Mouse (Mus musculus) limb, embryonic 15.5 days (tissue): ENCODE measurements around the gene Fibcd1. TPM values are rescaled to one million over a fixed set of nuclear protein-coding genes. Genes with fewer than 3 reads are reported as not detected.

ENCODE experiments used
- ATAC-seq: fragments of 200-750 bp; cut with Nextera tagmentation; 2 replicates; pipeline ENCODE4 v1.8.0; 2017; ENCODE audit warnings: low read depth, moderate TSS enrichment; ENCODE audit not compliant: insufficient number of reproducible peaks, low FRiP score, low TSS enrichment
- H3K27ac ChIP-seq: fragments of 300-500 bp; sonication (generic); 2 replicates; pipeline ENCODE4 v1.5.1; 2015; ENCODE audit warnings: moderate library complexity, mild to moderate bottlenecking, inconsistent platforms
- H3K27me3 ChIP-seq: fragments of 300-500 bp; sonication (generic); 2 replicates; pipeline ENCODE4 v1.6.1; 2015; ENCODE audit warnings: inconsistent platforms
- H3K36me3 ChIP-seq: fragments of 300-500 bp; sonication (generic); 2 replicates; pipeline ENCODE4 v1.6.1; 2015; ENCODE audit warnings: inconsistent platforms
- H3K4me1 ChIP-seq: fragments of 300-500 bp; sonication (generic); 2 replicates; pipeline ENCODE4 v1.6.1; 2015; ENCODE audit warnings: inconsistent platforms
- H3K4me2 ChIP-seq: fragments of 300-500 bp; sonication (generic); 2 replicates; pipeline ENCODE4 v1.6.1; 2015; ENCODE audit warnings: mild to moderate bottlenecking, inconsistent platforms
- H3K4me3 ChIP-seq: fragments of 300-500 bp; sonication (generic); 2 replicates; pipeline ENCODE4 v1.5.1; 2015; ENCODE audit warnings: mild to moderate bottlenecking, inconsistent platforms
- H3K9ac ChIP-seq: fragments of 300-500 bp; sonication (generic); 2 replicates; pipeline ENCODE4 v1.6.1; 2015; ENCODE audit warnings: inconsistent platforms
- H3K9me3 ChIP-seq: fragments of 300-500 bp; sonication (generic); 2 replicates; pipeline ENCODE4 v1.6.1; 2016; ENCODE audit warnings: inconsistent platforms
- WGBS: fragments of 180-500 bp; shearing (Covaris S2); methylation state at CpG from one replicate; pipeline ENCODE4 v1.1.7; 2015; 5-methylcytosine and 5-hydroxymethylcytosine counted together
- polyA plus RNA-seq: library from polyadenylated mRNA; unstranded; fragments of >200 nt; fragmentation: Nextera tagmentation; extraction: Ambion mirVana; gene quantifications from 2 replicates; pipeline ENCODE4 v1.2.1, GENCODE M21; 2015

The Fibcd1 gene
- 0.14 and 0.26 TPM in 2 replicates for polyA plus RNA-seq

DNA sequence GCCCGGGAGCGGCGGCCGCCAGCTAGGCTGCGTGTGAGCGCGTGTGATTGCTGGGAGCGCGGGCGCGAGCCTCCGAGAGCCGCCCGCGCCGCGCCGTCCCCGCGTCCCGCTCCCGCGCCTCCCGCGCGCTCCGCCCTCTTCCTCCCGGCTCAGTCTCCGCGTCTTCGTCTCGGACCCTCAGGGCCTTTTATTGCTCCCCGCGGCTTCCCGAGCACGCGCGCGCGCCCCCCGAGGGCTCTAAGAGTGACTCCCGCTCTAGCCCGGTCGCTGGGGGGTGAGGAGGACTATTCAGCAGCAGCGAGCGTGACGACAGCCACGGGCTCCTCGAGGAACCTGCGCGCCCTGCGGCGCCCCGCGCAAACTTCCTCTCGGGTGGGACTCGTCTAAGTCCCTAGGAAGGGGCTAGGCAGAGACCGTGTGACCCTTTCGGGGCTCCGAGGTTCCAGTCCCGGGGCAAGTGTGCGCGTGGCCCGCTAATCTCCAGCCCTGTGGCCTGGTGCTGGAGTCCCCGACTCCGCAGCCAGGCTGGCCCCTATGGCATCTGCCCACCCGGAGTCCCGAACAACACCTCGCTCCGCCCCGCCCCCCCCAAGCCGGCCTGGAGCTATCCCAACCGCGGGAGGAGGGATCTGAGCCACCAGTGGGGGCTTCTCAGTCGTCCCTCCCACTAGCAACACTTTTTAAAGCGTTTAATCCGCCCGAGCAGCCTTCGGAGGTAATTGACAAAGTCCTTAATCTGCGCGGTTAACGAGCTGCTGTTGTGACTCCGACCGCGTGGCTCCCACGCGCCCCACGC lies at the start of gene Fibcd1:
Gene Fibcd1, minus strand, starts transcription at position 110 of the 796 bp plus-strand sequence.
- no peaks in the 10 kb centered on the region for H3K9me3 ChIP-seq
- H3K27ac ChIP-seq: no peak within 1 kb of the TSS
- under 1% methylated on average over 88 of the region's 88 CpGs for WGBS
- no peak within 1 kb of the TSS for H3K9ac ChIP-seq
- no peaks in the 10 kb centered on the region for H3K36me3 ChIP-seq
- no peak for ATAC-seq
- H3K4me3 ChIP-seq: peak within 1 kb of the TSS; percentile 55
- H3K27me3 ChIP-seq: peaks cover 58% of the 10 kb centered on the region
- H3K4me1 ChIP-seq: peaks cover 25% of the 10 kb centered on the region
- H3K4me2 ChIP-seq: peak within 1 kb of the TSS; percentile 98

DNA sequence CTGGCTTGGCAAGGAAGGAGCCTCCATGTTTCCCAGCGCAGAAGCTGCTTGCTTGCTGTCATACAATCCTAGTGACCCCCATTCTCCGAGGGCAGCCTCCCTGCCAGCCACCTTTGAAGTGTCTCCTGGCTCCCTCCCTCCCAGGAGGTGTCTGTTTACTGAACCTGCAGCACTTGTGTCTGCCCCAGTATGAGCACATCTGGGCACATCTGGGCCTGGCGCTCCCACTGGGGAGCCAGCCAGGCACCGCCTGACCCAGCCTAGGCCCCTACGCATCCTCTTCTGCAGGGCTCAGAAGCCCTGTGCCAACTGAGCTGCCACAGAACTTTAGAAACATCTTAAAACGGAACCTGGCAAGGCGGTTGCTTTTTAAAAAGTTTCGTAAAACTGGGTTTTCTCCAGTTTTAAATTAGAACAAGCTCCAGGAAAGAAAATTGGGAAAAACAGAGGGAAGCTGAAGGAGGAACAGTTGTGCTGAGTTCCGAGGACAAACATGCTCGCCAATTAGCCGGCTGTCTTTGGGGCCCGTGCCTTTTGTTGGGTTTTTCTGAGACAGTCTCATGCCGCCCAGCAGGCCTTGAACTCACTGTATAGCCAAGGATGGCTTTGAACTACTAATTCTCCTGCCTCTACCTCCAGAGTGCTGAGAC lies 48.5 kb upstream of the Fibcd1 start:
- peak overlapping the region; percentile 52; the same call in 1 of the 2 replicates for H3K27ac ChIP-seq
- 38% methylated on average over 13 of the region's 13 CpGs for WGBS
- peaks cover 8% of the 10 kb centered on the region for H3K27me3 ChIP-seq
- H3K36me3 ChIP-seq: no peaks in the 10 kb centered on the region
- no peak overlapping the region for H3K9ac ChIP-seq
- no peak for ATAC-seq
- no peaks in the 10 kb centered on the region for H3K9me3 ChIP-seq
- no peak overlapping the region for H3K4me3 ChIP-seq
- peaks cover 15% of the 10 kb centered on the region for H3K4me1 ChIP-seq
- no peak overlapping the region for H3K4me2 ChIP-seq

DNA sequence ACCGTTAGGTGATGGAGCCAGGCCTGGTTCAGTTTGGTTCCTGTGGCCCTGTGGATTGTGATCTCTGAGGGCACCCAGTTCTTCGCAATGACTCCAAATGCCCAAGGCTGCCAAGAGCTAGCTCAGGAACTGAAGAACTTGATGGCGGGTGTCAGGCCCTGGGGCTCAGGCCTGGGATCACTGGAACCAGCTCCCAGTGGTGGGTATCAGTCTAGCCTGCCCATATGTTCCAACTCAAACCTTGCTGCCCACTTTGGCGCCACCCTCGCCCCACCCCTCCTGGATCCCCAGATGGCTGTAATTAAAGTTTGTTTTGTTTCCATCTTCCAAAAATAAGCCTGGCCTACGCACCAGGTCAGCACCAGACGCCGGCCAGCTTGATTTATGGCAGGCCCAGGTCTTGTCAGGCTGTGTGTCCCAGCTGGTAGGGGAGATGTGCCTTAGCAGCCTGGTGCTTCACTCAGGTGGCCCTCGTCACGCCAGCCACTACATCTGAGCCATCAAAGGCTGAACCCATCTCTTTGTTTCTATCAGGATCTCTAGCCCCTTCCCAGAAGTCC lies 47.4 kb upstream of the Fibcd1 start:
- no peak overlapping the region for H3K27ac ChIP-seq
- peaks cover 20% of the 10 kb centered on the region for H3K27me3 ChIP-seq
- ATAC-seq: no peak
- H3K9me3 ChIP-seq: no peaks in the 10 kb centered on the region
- no peak overlapping the region for H3K9ac ChIP-seq
- H3K4me2 ChIP-seq: no peak overlapping the region
- H3K4me3 ChIP-seq: no peak overlapping the region
- WGBS: 36% methylated on average over 10 of the region's 10 CpGs
- H3K36me3 ChIP-seq: no peaks in the 10 kb centered on the region
- peaks cover 15% of the 10 kb centered on the region for H3K4me1 ChIP-seq

DNA sequence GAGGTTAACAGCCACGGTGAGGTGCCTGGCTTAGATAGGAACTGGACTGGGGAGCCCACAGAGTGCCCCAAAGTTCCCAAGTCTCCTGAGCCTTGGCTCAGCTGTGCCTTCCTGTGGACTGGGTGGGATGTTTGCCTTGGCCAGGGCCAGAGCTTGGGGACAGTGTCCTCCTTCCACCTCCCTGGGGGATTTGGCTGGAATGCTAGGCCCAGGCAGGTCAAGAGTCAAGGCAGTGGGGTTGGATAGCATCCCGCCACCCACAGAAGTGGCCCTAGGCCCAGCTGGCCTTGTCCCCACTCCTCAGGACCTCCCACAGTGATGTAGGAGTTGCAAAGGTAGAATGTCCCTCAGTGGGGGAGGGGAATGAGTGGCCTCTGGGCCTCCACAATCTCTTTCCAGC lies 45.4 kb upstream of the Fibcd1 start:
- H3K27ac ChIP-seq: no peak overlapping the region
- H3K9me3 ChIP-seq: no peaks in the 10 kb centered on the region
- no peak overlapping the region for H3K4me3 ChIP-seq
- H3K4me1 ChIP-seq: peaks cover 21% of the 10 kb centered on the region
- no peak overlapping the region for H3K4me2 ChIP-seq
- H3K36me3 ChIP-seq: no peaks in the 10 kb centered on the region
- peaks cover 39% of the 10 kb centered on the region for H3K27me3 ChIP-seq
- no peak overlapping the region for H3K9ac ChIP-seq
- WGBS: 81% methylated on average over 2 of the region's 2 CpGs
- no peak for ATAC-seq

DNA sequence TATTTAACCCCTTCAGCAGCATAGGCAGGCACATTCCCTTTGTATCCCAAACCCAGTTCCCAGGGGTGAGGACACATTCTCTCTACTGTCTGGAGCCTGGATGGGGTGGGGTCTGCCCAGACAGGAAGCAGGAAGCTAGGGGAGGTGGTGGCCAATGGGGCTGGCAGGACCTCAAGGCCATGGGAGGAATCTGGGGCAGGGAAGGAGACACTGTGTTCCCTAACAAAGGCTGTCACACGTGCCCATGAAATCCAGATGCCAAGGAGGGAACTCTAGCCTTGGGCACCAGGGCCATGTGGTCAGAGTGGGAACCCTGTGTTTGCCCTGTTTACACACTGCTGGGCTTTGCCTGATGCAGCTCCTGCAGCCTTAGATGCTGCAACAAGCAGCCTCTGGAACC lies 43.1 kb upstream of the Fibcd1 start:
- Histone ChIP-seq H3K9me3 (no peaks in the 10 kb centered on the region), H3K4me3 (no peak overlapping the region), H3K4me1 (peaks cover 16% of the 10 kb centered on the region), H3K9ac (no peak overlapping the region), H3K36me3 (no peaks in the 10 kb centered on the region), H3K4me2 (no peak overlapping the region), H3K27me3 (peaks cover 63% of the 10 kb centered on the region), H3K27ac (no peak overlapping the region)
- ATAC-seq: no peak
- WGBS: 44% methylated on average over 1 of the region's 1 CpGs

DNA sequence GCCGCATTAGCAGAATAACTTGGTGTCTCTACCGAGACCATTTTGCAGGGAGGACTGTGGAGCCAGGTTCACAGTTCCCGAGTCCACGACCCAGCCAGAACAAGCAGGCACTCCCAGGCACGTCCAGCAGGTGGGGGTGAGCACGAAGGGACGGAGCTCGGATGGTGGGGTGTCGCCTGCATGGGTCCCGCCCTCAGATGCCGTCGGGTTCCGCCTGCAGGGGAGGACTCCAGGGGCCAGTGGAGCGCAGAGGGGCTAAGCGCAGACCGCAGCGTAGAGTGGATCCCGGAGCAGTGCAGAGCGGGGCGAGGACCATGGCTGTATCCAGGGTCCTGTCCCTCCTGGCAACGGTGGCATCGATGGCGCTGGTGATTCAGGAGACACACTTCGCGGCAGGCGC lies 41.2 kb upstream of the Fibcd1 start, which contains the start of gene Lamc3:
Gene Lamc3, plus strand, starts transcription at position 262 of the 400 bp plus-strand sequence.
- WGBS: 5% methylated on average over 26 of the region's 26 CpGs
- Histone ChIP-seq H3K27me3 (peaks cover 81% of the 10 kb centered on the region), H3K9ac (peak within 1 kb of the TSS; percentile 1; the same call in 1 of the 2 replicates), H3K4me1 (peaks cover 6% of the 10 kb centered on the region), H3K4me2 (peak within 1 kb of the TSS; percentile 44), H3K36me3 (no peaks in the 10 kb centered on the region), H3K9me3 (no peaks in the 10 kb centered on the region), H3K27ac (no peak within 1 kb of the TSS), H3K4me3 (peak within 1 kb of the TSS; percentile 32)
- ATAC-seq: no peak

- peaks cover 96% of the 10 kb centered on the region for H3K27me3 ChIP-seq
- 22% methylated on average over 6 of the region's 6 CpGs for WGBS
- ATAC-seq: no peak
- peaks cover 6% of the 10 kb centered on the region for H3K4me1 ChIP-seq
- H3K9ac ChIP-seq: no peak overlapping the region
- no peak overlapping the region for H3K4me3 ChIP-seq
- no peaks in the 10 kb centered on the region for H3K36me3 ChIP-seq
- no peak overlapping the region for H3K27ac ChIP-seq
- no peak overlapping the region for H3K4me2 ChIP-seq
- H3K9me3 ChIP-seq: no peaks in the 10 kb centered on the region
Measured at GRCm38 (mm10) chr2:31884806-31885205, 39.0 kb upstream of the Fibcd1 start.

- no peak overlapping the region for H3K4me3 ChIP-seq
- peaks cover 93% of the 10 kb centered on the region for H3K27me3 ChIP-seq
- H3K9me3 ChIP-seq: no peaks in the 10 kb centered on the region
- H3K36me3 ChIP-seq: no peaks in the 10 kb centered on the region
- H3K4me1 ChIP-seq: peaks cover 6% of the 10 kb centered on the region
- no peak overlapping the region for H3K27ac ChIP-seq
- H3K9ac ChIP-seq: no peak overlapping the region
- 19% methylated on average over 4 of the region's 4 CpGs for WGBS
- no peak for ATAC-seq
- H3K4me2 ChIP-seq: no peak overlapping the region
Measured at GRCm38 (mm10) chr2:31883061-31883460, 37.3 kb upstream of the Fibcd1 start.

DNA sequence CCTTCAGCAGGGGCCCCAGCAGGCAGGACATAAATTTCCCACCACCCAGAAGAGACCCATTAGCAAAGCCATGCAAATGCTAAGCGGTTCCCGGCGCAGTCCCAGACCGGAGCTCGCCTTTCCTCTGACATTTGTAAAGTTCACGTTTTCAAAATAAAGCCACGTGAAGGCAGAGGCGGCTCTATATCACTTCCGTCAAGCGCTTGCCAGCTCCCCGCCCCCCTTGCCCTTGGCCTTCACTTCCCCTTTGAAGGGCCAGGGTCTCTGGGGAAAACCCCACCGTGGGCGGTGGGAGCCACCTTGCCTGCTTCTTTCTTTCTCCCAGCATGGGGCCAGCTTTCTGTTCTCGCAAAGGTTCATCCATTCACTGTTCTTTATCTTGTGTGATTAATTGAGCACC lies 35.1 kb upstream of the Fibcd1 start:
- Histone ChIP-seq H3K4me3 (no peak overlapping the region), H3K9me3 (no peaks in the 10 kb centered on the region), H3K4me2 (no peak overlapping the region), H3K36me3 (no peaks in the 10 kb centered on the region), H3K9ac (no peak overlapping the region), H3K4me1 (no peaks in the 10 kb centered on the region), H3K27ac (no peak overlapping the region), H3K27me3 (peaks cover 79% of the 10 kb centered on the region)
- ATAC-seq: no peak
- 3% methylated on average over 14 of the region's 14 CpGs for WGBS

DNA sequence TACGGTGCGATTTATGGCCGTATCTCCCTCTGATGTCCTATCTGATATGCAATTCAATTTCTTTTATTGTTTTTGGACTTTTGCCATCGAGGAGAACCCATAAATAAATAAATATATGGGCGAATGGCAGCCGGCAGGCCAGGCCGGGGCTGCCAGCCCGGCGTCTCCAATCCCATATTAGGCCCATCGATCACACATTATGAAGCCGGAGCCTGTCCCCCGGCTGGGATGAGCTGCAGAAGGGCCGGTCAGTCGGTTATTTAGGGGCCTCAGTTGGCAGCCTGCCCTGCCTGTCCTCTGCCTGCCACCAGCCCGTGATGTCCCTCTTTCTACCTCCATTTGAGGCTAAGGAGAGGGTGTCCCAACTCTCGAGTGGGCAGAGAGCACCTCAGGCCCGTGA lies 32.8 kb upstream of the Fibcd1 start:
- H3K9me3 ChIP-seq: no peaks in the 10 kb centered on the region
- no peak overlapping the region for H3K4me3 ChIP-seq
- H3K4me2 ChIP-seq: no peak overlapping the region
- no peak overlapping the region for H3K9ac ChIP-seq
- 76% methylated on average over 17 of the region's 17 CpGs for WGBS
- no peaks in the 10 kb centered on the region for H3K36me3 ChIP-seq
- H3K4me1 ChIP-seq: no peaks in the 10 kb centered on the region
- no peak overlapping the region for H3K27ac ChIP-seq
- no peak for ATAC-seq
- peaks cover 72% of the 10 kb centered on the region for H3K27me3 ChIP-seq

- Histone ChIP-seq H3K4me1 (no peaks in the 10 kb centered on the region), H3K36me3 (no peaks in the 10 kb centered on the region), H3K4me2 (no peak overlapping the region), H3K4me3 (no peak overlapping the region), H3K27me3 (peaks cover 51% of the 10 kb centered on the region), H3K9ac (no peak overlapping the region), H3K9me3 (no peaks in the 10 kb centered on the region), H3K27ac (no peak overlapping the region)
- ATAC-seq: no peak
- 33% methylated on average over 12 of the region's 12 CpGs for WGBS
Measured at GRCm38 (mm10) chr2:31876446-31876845, 30.6 kb upstream of the Fibcd1 start.

GRCm38 (mm10) chr2:31874290-31874855 lies 28.6 kb upstream of the Fibcd1 start:
- 73% methylated on average over 26 of the region's 26 CpGs for WGBS
- no peak overlapping the region for H3K9ac ChIP-seq

More at GRCm38 (mm10) chr2:31874290-31874855, 28.6 kb upstream of the Fibcd1 start:
- Histone ChIP-seq H3K4me3 (no peak overlapping the region), H3K4me2 (no peak overlapping the region), H3K9me3 (no peaks in the 10 kb centered on the region), H3K4me1 (no peaks in the 10 kb centered on the region), H3K36me3 (no peaks in the 10 kb centered on the region), H3K27me3 (peaks cover 34% of the 10 kb centered on the region), H3K27ac (no peak overlapping the region)
- no peak for ATAC-seq
